Mouse (Mus musculus): ENCODE measurements around the gene Mrpl27.

GRCm38 (mm10) chr11:94675446-94675845, 21.9 kb downstream of the Mrpl27 start:
- no peak for TF ChIP-seq CTCF (IDR thresholded peaks at IDR 0.05; ENCODE audit: low read depth, low read length)
- no peak for TF ChIP-seq GATA2 (IDR thresholded peaks at IDR 0.05; ENCODE audit: borderline replicate concordance, low read depth, low read length)
- TF ChIP-seq GATA1 (IDR thresholded peaks at IDR 0.05; ENCODE audit: borderline replicate concordance, low read length) = no peak
- no peak for TF ChIP-seq POLR2AphosphoS5 (IDR thresholded peaks at IDR 0.05; ENCODE audit: insufficient replicate concordance, low read depth, low read length)
